Mouse (Mus musculus): ENCODE results near the gene Sbds.
A peak's percentile ranks its signal among the peaks of the same experiment; 100 is the strongest.

Sbds gene

DNA sequence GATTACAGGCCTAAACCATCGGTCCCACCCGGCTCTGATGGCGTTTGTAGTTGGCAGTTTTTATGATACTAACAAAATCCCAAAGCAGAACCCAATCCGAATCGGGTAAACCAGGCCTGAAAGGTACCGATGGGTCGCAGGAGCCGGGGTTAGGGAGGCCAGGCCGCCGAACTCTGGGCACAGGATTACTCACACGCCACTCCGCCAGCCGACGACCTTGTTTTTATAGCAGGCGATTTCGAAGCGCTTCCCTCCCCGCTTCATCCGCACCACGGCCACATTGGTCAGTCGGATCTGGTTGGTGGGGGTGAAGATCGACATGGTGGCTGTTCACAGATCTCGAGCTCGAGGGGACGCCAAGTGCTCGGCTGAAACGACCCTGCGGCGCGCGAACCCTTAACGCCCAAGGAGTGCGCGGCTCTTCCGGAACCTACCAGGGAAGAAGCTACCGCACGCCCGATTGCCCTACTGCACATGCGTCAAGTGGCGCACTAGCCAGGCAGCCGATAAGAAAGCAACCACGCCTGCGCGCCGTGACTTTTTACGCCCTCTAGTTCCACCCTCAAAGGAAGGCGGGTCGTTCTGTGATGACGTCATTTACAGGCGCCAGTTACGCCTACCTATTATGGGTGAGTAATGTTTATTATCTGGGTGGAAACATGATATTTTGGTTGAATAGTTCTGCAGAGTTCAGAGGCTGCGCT lies at the start of gene Sbds, which contains the start of gene Tyw1:
TSS of gene Sbds (minus strand) at position 514 of the 704 bp plus-strand sequence.
TSS of gene Tyw1 (plus strand) at position 603 of the 704 bp plus-strand sequence.
- DNase-seq, result peak; percentile 99

DNA sequence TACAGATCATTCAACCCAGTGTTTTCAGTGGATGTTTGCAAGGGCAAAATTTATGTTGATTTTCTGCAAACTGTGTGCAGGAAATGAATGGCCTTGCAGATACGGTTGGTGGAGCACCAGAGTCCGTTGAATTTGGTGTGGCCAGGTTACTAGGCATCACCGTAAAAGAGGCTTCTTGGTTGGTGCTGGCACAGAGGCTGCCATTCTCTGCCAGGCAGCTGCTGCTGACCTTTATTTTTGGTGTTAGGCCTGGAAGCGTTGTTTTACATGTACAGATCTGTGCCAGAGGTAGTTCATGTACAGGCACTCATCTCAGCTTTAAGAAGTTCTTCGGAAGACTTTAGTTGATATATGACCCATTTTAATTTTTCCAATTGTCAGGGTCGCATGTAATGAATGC lies 48.3 kb upstream of the Sbds start:
- DNase-seq, result no peak

DNA sequence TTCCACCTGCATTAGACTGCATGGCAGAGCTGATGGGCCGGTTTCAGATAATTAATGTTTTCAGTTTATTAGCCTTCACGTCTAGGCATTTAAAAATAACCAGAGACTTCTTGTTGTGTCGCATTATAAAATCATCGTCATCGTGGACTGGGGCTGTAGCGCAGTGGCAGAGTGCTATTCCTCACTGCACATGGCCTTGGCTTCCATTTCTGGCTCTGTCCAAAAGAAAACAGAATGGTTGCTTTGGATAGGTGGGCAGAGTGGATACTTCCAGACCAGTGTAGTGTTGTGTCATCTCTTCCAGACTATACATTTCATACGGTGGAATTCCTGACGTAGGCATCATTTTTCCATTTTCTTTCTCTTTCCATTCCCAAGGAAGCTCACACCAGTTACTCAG lies 44.2 kb upstream of the Sbds start:
- DNase-seq, result no peak

DNA sequence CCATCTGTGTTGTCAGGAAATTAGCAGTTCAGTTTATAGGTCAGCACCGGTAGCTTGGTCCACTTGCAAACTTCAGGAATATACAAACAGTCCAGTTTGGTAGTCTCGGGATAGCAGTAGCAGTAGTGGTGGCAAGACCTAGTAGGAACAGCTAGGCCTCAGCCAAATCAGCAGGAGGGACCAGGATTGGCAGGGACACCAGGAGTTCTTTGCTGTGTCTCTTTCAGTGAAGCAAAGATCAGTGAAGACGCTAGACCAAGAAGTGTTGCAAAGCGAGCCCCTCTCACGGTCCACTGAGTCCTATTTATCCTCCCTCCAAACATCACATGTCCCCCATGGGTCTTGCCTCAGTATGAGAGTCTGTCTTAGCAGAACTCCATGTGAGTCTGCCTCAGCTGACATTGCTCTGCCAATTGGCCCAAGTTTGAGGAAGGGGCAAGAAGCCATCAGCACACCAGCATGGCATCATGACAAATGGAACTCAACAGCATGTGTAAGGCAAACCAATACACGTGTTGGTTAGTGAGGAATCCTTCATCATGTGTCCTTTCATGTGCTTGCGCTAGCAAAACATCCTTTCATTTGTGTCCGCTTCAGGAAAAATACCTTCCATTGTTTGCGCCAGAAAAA lies 43.6 kb upstream of the Sbds start:
- no peak for DNase-seq

- DNase-seq, result no peak
These were observed 40.7 kb upstream of the Sbds start for GRCm38 (mm10) chr5:130296071-130296470.

DNA sequence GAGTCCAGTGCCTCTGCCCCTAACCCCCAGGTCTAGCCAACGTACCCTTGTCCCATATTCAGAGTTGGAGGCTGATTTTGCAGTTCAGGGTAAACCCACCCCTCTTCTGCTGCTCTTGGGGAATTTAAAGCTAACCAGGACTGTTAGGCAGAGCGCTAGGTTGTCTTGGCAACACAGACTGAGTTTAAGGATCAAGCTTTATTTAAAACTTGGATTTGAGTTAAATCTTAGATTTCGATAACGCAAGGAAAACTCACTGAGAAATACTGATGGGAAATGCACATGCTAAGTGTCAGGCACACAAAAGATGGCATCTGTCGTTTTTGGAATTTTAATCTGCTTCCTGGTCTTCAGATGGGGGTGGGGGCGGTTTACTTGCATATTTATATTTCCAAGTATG lies 39.3 kb upstream of the Sbds start:
- DNase-seq, result no peak

DNA sequence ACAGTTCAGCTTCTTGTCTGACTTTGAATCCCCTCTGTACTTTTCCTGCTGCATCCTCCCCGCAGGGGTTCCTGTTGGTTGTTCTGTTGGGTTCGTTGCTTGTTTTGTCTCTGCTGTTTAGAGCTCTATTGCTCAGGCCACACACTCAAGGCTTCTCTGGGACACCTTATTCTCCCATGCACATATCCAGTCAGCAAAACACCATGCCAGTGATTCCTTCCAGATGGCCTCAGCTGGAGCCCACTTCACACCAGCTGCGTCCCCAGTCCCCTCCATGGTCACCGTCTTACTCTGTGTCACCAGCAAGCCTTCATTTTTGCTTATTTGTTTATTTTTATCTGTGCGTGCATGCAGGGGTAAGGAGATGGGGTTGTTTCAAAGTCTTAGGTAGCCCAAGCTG lies 38.6 kb upstream of the Sbds start:
- DNase-seq, result no peak

DNA sequence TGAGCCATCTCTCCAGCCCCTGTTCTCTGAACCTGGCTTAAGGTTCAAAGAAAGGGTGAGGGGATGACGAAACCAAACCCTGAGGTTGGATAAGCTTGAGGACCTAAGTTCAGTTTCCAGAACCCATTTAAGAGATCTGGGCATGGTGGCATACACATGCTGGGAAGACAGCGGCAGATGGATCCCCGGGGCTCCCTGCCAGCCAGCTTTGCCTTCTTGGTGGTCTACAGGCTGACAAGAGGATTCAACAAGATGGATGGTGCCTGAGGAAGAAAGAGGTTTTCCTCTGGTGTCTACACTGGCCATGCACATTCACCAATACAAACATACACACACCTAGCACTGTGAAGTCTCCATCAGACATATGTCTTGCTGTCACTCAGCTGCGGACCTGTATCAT lies 37.6 kb upstream of the Sbds start:
- DNase-seq, result no peak

DNA sequence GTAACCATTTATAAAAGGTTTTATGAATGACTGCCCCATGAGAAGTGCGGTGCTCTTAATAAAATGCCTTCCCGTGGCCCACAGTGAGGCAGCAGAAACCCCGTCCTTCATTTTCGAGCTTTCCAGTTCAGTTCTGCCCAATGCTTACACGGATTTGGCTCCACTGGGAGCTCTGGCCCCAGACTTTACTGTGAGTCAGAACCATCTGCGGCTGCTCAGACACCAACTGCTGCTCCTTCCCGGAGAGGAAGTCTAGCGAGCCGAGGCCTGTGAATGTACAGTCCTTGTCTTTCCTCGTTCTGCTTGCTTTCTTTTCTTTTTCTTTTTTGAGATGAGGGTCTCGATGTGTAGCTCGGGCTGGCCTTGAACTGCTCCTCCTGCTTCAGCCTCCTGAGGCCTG lies 35.4 kb upstream of the Sbds start:
- DNase-seq, result no peak

DNA sequence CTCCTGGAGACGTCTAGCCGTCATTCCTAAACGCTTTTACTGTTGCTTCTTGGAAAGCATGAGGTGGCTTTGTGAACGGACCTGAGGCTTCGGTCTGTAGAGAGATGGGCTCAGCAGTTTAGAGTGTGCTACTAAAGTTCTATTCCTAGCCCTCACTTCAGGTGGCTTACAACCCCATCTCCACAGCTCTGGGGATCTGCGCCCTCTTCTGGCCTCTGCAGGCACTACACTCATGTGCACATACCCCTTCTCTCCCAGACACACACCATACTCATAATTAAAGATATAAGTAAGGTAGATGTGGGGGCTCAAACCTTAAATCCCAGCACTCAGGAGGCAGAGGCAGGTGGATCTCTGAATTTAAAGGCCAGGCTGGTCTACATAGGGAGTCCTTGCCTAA lies 34.9 kb upstream of the Sbds start:
- no peak for DNase-seq

GRCm38 (mm10) chr5:130288106-130288505 lies 32.8 kb upstream of the Sbds start:
- DNase-seq, result no peak

DNA sequence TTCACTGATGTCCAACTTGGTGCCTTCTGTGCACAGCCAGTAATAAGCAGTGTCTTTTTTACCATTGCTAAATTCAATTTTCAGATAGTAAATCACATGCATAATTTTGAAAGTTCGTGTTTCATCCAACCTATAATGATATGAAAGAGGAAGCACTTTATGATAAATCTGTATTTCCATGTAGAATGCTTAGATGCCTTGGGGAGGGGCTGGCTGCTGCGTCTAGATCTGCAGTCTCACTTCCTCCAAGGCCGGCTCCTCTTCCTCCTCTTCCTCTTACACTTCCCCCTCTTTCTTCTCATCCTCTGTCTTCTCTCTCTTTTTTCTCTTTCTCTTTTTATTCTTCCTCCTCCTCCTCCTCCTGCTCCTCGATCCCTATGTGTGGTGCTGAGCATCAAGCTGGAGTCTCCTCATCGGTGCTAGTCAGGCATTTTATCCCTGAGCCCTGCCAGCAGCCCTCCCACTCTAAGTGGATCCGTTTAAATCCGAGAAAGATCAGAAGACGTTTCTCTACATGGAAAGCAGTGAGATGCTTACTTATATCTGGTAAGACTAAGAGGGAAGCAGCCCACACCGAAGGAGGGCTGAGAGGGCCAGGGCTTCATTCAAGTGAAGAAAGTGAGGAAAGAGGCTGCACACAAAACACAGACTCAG lies 27.9 kb upstream of the Sbds start:
- no peak for DNase-seq

GRCm38 (mm10) chr5:130278011-130278472 lies 22.7 kb upstream of the Sbds start:
- no peak for DNase-seq

GRCm38 (mm10) chr5:130275509-130275908 lies 20.2 kb upstream of the Sbds start:
- no peak for DNase-seq

- DNase-seq, result no peak
These were observed 17.7 kb upstream of the Sbds start for GRCm38 (mm10) chr5:130273046-130273445.

GRCm38 (mm10) chr5:130272344-130272743 lies 17.0 kb upstream of the Sbds start:
- no peak for DNase-seq

- DNase-seq, result no peak
These were observed 13.6 kb upstream of the Sbds start for GRCm38 (mm10) chr5:130268976-130269375.

GRCm38 (mm10) chr5:130267316-130267715 lies 12.0 kb upstream of the Sbds start:
- DNase-seq, result peak; percentile 33

GRCm38 (mm10) chr5:130266651-130267050 lies 11.3 kb upstream of the Sbds start:
- peak; percentile 82 for DNase-seq

DNA sequence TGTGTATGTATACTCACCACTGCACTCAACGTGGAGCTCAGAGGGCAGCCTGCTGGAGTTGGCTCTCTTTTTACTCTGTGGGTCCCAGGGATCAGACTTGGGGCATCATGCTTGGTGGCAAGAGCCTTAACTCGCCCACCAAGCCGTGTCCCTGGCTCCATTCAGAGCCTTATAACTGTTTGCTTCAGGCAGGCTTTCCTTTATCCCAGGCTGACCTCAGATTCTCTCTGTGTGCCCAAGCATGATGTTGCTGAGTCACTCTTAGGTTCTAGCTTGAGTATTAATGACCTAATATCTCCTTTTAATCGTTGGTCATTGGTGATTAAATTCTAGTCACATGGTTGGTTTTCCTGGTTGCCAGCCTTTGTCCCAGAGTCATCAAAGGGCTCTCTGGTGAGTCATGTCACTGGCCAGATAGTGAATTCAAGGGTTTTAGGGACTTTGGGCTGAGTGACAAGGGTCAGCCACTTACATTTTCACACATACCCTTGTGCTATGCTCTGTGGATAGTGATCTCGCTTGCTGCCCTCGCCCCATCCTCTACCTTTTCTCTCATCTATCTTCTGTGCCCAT lies 9.2 kb upstream of the Sbds start:
- DNase-seq, result no peak

- no peak for DNase-seq
These were observed 8.1 kb upstream of the Sbds start for GRCm38 (mm10) chr5:130263454-130263853.

DNA sequence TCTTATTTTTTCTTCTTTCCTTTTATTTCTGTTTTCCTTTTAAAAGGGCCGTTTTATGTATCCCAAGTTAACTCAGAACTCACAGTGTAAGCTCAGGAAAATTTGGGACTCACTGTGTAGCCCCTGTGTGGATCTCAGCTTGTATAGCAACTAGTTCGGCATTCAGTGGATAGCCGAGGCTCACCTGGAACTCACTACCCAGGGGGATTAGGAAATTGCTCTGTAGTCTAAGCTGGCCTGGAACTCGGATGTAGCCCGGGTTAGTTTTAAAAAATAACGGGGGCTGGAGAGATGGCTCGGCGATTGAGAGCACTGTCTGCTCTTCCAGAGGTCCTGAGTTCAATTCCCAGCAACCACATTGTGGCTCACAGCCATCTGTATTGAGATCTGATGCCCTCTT lies 2.0 kb upstream of the Sbds start:
- no peak for DNase-seq

DNA sequence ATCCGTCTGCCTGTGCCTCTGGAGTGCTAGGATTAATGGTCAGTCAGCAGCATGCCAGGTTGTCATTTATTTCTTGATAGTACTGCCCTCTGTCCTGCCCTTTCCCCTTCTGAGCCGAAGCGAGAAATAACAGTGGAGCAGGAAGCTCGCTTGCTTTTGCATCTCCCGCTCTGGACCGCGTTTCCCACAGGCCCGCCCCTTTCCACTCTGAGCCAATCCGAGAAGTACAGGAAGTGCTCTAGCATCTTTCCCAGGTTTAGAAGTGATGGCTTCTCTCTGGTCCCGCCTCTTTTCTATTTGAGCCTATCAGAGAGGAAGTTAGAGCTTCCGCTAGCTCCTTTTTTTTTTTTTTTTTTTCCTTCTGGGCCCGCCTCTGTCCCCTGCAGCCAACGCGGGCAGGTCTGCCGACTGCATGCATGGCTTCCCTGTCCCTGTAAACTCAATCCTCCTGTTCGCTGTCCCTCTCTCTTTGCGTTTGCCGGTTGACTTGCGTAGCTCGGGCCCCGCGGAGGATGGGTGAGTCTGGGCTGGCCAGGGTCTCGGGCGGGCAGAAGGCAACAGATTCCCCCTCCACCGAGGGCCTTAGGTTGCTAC lies 1.4 kb upstream of the Sbds start:
- DNase-seq, result peak; percentile 94
